Mouse (Mus musculus): ENCODE measurements around the gene Tufm.

GRCm38 (mm10) chr7:126452244-126452643 lies 34.9 kb upstream of the Tufm start:
- TF ChIP-seq CTCF (conservative IDR thresholded peaks at IDR 0.05; ENCODE audit: low read length): no peak
- no peak for TF ChIP-seq NANOG (IDR thresholded peaks at IDR 0.05; ENCODE audit: borderline replicate concordance, low read length)
- TF ChIP-seq POU5F1 (IDR thresholded peaks at IDR 0.05; ENCODE audit: borderline replicate concordance, low read length): no peak
